ENCODE assay signal across 11 mouse cellular contexts in genomic region chr5:28460556-28461350, GRCm38 (mm10). TPM values are rescaled to one million over a fixed set of nuclear protein-coding genes. Genes with fewer than 3 reads are reported as not detected.
DNase-seq lines count a peak whose midpoint lies in the region; ATAC-seq lines count a peak whose summit lies in the region.
"Had no signal": no experiment of that assay in that cellular context is flagged by ENCODE, and none has a peak within 500 bp of the region (broad histone marks: within the 10 kb centered on the region; RNA-seq: fewer than 3 reads in every experiment).

No protein-coding gene starts in this region.

- ATAC-seq in hindbrain, embryonic 14.5 days (ENCODE audit: low FRiP score) = no peak

- DNase-seq in heart, adult 11 months = peak; percentile 70
- DNase-seq in heart, adult 9 months (ENCODE audit: low spot score in 2 of 2) = no peak
- peak; percentile 33 for DNase-seq in R1 (ENCODE audit: low read depth, low spot score)
- DNase-seq in hindbrain, embryonic 14.5 days (ENCODE audit: low spot score) = no peak
- peak; percentile 50 for DNase-seq in neural tube, embryonic 10.5 days (ENCODE audit: extremely low spot score, low spot score)
- DNase-seq in left cerebral cortex, adult 8-10 months (ENCODE audit: low spot score in 2 of 2) = no peak
- DNase-seq in kidney, postnatal 14 days = no peak
- no peak for DNase-seq in heart, postnatal 36 days
- DNase-seq: cerebellum, adult 18-20 months; kidney, adult 11 months had no signal

- WGBS in hindbrain, embryonic 14.5 days = 1% methylated on average over 17 of the region's 17 CpGs

- peak overlapping the region; percentile 8; the same call in 1 of the 2 replicates for H3K4me2 ChIP-seq in hindbrain, embryonic 14.5 days (replicated peaks)

- no peaks in the 10 kb centered on the region for H3K36me3 ChIP-seq in hindbrain, embryonic 14.5 days (replicated peaks; ENCODE audit: control insufficient read depth, insufficient read depth)

- H3K4me1 ChIP-seq in hindbrain, embryonic 14.5 days (replicated peaks; ENCODE audit: control insufficient read depth, insufficient read depth, low read length) = peaks cover 22% of the 10 kb centered on the region

- no peak overlapping the region for H3K27ac ChIP-seq in hindbrain, embryonic 14.5 days

- intact Hi-C loops in heart, postnatal 36 days (cut with DNase I) = no loop called here

- no peaks in the 10 kb centered on the region for H3K9me3 ChIP-seq in hindbrain, embryonic 14.5 days (ENCODE audit: control insufficient read depth, low read length)

- H3K9ac ChIP-seq in hindbrain, embryonic 14.5 days = no peak overlapping the region

- H3K27me3 ChIP-seq in hindbrain, embryonic 14.5 days (ENCODE audit: control insufficient read depth, insufficient read depth, low read length) = peaks cover 99% of the 10 kb centered on the region

- H3K4me3 ChIP-seq in hindbrain, embryonic 14.5 days (replicated peaks; ENCODE audit: low read length) = no peak overlapping the region

RNA-seq across cellular contexts. Expression of gene Shh, which starts 6.3 kb away (rescaled TPM):
- polyA plus RNA-seq in hindbrain, embryonic 14.5 days (2014; fragmentation: Nextera tagmentation; extraction: Ambion mirVana) = 1.3 and 1.4 TPM in 2 replicates
- total RNA-seq in left cerebral cortex, adult 8-10 months (2022) = 1 to 10 TPM; 2.9 to 4.3 (median 3.3) TPM
- not detected for total RNA-seq in heart, postnatal 36 days (2021)
- polyA plus RNA-seq: C2C12 had no signal

Comparison
In these comparisons a context has a peak if more than half of its experiments do, and no peak if none do; other contexts are left out.
1. DNase-seq: peak in heart, adult 11 months (single experiment), R1 (single experiment) and neural tube, embryonic 10.5 days (single experiment); none in heart, adult 9 months (0 of 2), hindbrain, embryonic 14.5 days (single experiment), left cerebral cortex, adult 8-10 months (0 of 2), kidney, postnatal 14 days (single experiment) and heart, postnatal 36 days (0 of 2).